19 mouse cellular contexts compared by ENCODE assay signal in genomic region chr8:95219623-95220022, GRCm38 (mm10). TPM values are rescaled to one million over a fixed set of nuclear protein-coding genes. Genes with fewer than 3 reads are reported as not detected.
A peak's percentile ranks its signal among the peaks of the same experiment; 100 is the strongest.
DNase-seq lines count a peak whose midpoint lies in the region; ATAC-seq and TF ChIP-seq lines count a peak whose summit lies in the region.
"Had no signal": no experiment of that assay in that cellular context is flagged by ENCODE, and none has a peak within 500 bp of the region (broad histone marks: within the 10 kb centered on the region; RNA-seq: fewer than 3 reads in every experiment).

No protein-coding gene starts in this region.

- CTCF ChIA-PET in Patski (lab: Charles Lee) = interaction anchor here (1.5 to 1.9 kb wide), 2 partner anchors 11 to 118 kb away, joined by 3 to 8 read pairs; no protein-coding TSS in a partner anchor

- H3K27ac ChIP-seq in gastrocnemius, adult 2 months = peak overlapping the region; percentile 50; the same call in 1 of the 2 replicates
- H3K27ac ChIP-seq in liver, embryonic 14.5 days = no peak overlapping the region
- no peak overlapping the region for H3K27ac ChIP-seq in liver, embryonic 12.5 days
- no peak overlapping the region for H3K27ac ChIP-seq in intestine, embryonic 16.5 days (ENCODE audit: low read length)
- H3K27ac ChIP-seq: embryonic facial prominence, embryonic 15.5 days; forebrain, embryonic 10.5 days; hindbrain, embryonic 14.5 days; neural tube, embryonic 13.5 days had no signal

- H3K4me3 ChIP-seq in gastrocnemius, adult 2 months = no peak overlapping the region
- no peak overlapping the region for H3K4me3 ChIP-seq in liver, embryonic 14.5 days (ENCODE audit: insufficient read depth in 1 of 2, low read depth in 2 of 2, low read length in 2 of 2)
- H3K4me3 ChIP-seq in liver, embryonic 12.5 days = no peak overlapping the region
- no peak overlapping the region for H3K4me3 ChIP-seq in intestine, embryonic 16.5 days (ENCODE audit: low read length)
- H3K4me3 ChIP-seq: embryonic facial prominence, embryonic 15.5 days; forebrain, embryonic 10.5 days; neural tube, embryonic 13.5 days had no signal

- intact Hi-C loops in gastrocnemius, adult 2 months (cut with DNase I) = no loop called here
- intact Hi-C loops in gastrocnemius, postnatal 36 days (cut with DNase I) = no loop called here

- no peak for ATAC-seq in liver, embryonic 14.5 days (ENCODE audit: insufficient read depth)
- ATAC-seq in liver, embryonic 12.5 days = no peak
- ATAC-seq in Patski = no peak
- ATAC-seq in intestine, embryonic 16.5 days = no peak

- no peaks in the 10 kb centered on the region for H3K4me1 ChIP-seq in liver, embryonic 14.5 days (replicated peaks; ENCODE audit: control insufficient read depth in 2 of 2, insufficient read depth in 2 of 2, low read length in 1 of 2)
- no peaks in the 10 kb centered on the region for H3K4me1 ChIP-seq in liver, embryonic 12.5 days
- H3K4me1 ChIP-seq in intestine, embryonic 16.5 days (ENCODE audit: control insufficient read depth, insufficient read depth, low read length) = peaks cover 6% of the 10 kb centered on the region
- H3K4me1 ChIP-seq: embryonic facial prominence, embryonic 15.5 days had no signal

- no peaks in the 10 kb centered on the region for H3K9me3 ChIP-seq in liver, embryonic 14.5 days (ENCODE audit: control insufficient read depth, low read length)
- H3K9me3 ChIP-seq in liver, embryonic 12.5 days (replicated peaks) = no peaks in the 10 kb centered on the region
- H3K9me3 ChIP-seq in intestine, embryonic 16.5 days (ENCODE audit: control insufficient read depth, low read length) = no peaks in the 10 kb centered on the region
- H3K9me3 ChIP-seq: embryonic facial prominence, embryonic 15.5 days; forebrain, embryonic 10.5 days; G1E; neural tube, embryonic 13.5 days had no signal

- POLR2A ChIA-PET in Patski (lab: Charles Lee) = no interaction called here

- H3K36me3 ChIP-seq in liver, embryonic 14.5 days (replicated peaks; ENCODE audit: control insufficient read depth, insufficient read depth, low read depth) = no peaks in the 10 kb centered on the region
- H3K36me3 ChIP-seq in liver, embryonic 12.5 days = no peaks in the 10 kb centered on the region
- H3K36me3 ChIP-seq in intestine, embryonic 16.5 days (ENCODE audit: control insufficient read depth, insufficient read depth, low read length) = no peaks in the 10 kb centered on the region
- H3K36me3 ChIP-seq: embryonic facial prominence, embryonic 15.5 days; forebrain, embryonic 10.5 days; G1E; neural tube, embryonic 13.5 days had no signal

- DNase-seq in gastrocnemius, adult 2 months = no peak
- DNase-seq in gastrocnemius, postnatal 36 days = no peak
- no peak for DNase-seq in liver, embryonic 14.5 days (ENCODE audit: low read depth in 3 of 3, low spot score in 3 of 3)
- peak; percentile 37 for DNase-seq in A20 (ENCODE audit: low read depth, low spot score)
- no peak for DNase-seq in Patski (ENCODE audit: low read depth, low spot score)
- no peak for DNase-seq in cerebellum, adult 8-10 months
- DNase-seq: adrenal gland, postnatal 36 days; cerebellum, adult 9-10 months; gastrocnemius, postnatal 10 days; heart, postnatal 10 days; kidney, adult 18-20 months; thymus, postnatal 36 days had no signal

- H3K4me2 ChIP-seq in liver, embryonic 14.5 days (ENCODE audit: low read depth) = no peak overlapping the region
- H3K4me2 ChIP-seq in liver, embryonic 12.5 days = no peak overlapping the region
- H3K4me2 ChIP-seq in intestine, embryonic 16.5 days (ENCODE audit: low read depth, low read length) = no peak overlapping the region
- H3K4me2 ChIP-seq: embryonic facial prominence, embryonic 15.5 days; hindbrain, embryonic 14.5 days; neural tube, embryonic 13.5 days had no signal

- 78% methylated on average over 8 of the region's 8 CpGs for WGBS in liver, embryonic 14.5 days (ENCODE audit: insufficient replicate concordance)
- 81% methylated on average over 8 of the region's 8 CpGs for WGBS in liver, embryonic 12.5 days (ENCODE audit: insufficient replicate concordance)
- 88% methylated on average over 8 of the region's 8 CpGs for WGBS in intestine, embryonic 16.5 days

- peak; percentile 32; the same call in 1 of the 2 replicates for TF ChIP-seq CTCF in gastrocnemius, adult 2 months (IDR thresholded peaks at IDR 0.05)
- peak; percentile 51 for TF ChIP-seq CTCF in liver, embryonic 14.5 days (IDR thresholded peaks at IDR 0.05; ENCODE audit: low read depth)
- TF ChIP-seq CTCF in Patski (IDR thresholded peaks at IDR 0.05) = peak; percentile 41

- in situ Hi-C loops in Patski (cut with MboI; ENCODE audit: low pct_unique_long_range_greater_than_20kb) = no loop called here

- no peak for TF ChIP-seq EP300 in liver, embryonic 14.5 days (IDR thresholded peaks at IDR 0.05; ENCODE audit: low read depth)

- no peak overlapping the region for H3K9ac ChIP-seq in liver, embryonic 14.5 days (replicated peaks)
- H3K9ac ChIP-seq in liver, embryonic 12.5 days = no peak overlapping the region
- H3K9ac ChIP-seq in intestine, embryonic 16.5 days (ENCODE audit: low read depth, low read length) = no peak overlapping the region
- H3K9ac ChIP-seq: embryonic facial prominence, embryonic 15.5 days; hindbrain, embryonic 14.5 days; neural tube, embryonic 13.5 days had no signal

- H3K27me3 ChIP-seq in liver, embryonic 14.5 days (ENCODE audit: control insufficient read depth, insufficient read depth, low read length) = no peaks in the 10 kb centered on the region
- H3K27me3 ChIP-seq in liver, embryonic 12.5 days (replicated peaks) = no peaks in the 10 kb centered on the region
- no peaks in the 10 kb centered on the region for H3K27me3 ChIP-seq in Patski
- H3K27me3 ChIP-seq in intestine, embryonic 16.5 days (replicated peaks; ENCODE audit: control insufficient read depth, insufficient read depth, low read length) = no peaks in the 10 kb centered on the region
- H3K27me3 ChIP-seq: embryonic facial prominence, embryonic 15.5 days; neural tube, embryonic 13.5 days had no signal

RNA-seq across cellular contexts. Expression of gene Kifc3, which starts 17.0 kb away (rescaled TPM):
- total RNA-seq in gastrocnemius, adult 2 months (2021) = 10 to 100 TPM in 1 of 2 experiments, 1 to 10 TPM in 1; 5.2 to 11.4 TPM
- total RNA-seq in gastrocnemius, postnatal 36 days (2021) = 10 to 100 TPM in 1 of 2 experiments, 1 to 10 TPM in 1; 6.9 to 10.9 TPM
- polyA plus RNA-seq in liver, embryonic 14.5 days (2012; rRNA removed) = 4.0 and 4.6 TPM in 2 replicates
- polyA plus RNA-seq in liver, embryonic 14.5 days (2014; fragmentation: Nextera tagmentation; extraction: Ambion mirVana) = 2.5 and 4.3 TPM in 2 replicates
- polyA plus RNA-seq in liver, embryonic 12.5 days (2016; fragmentation: Nextera tagmentation; extraction: Ambion mirVana) = 6.2 and 8.8 TPM in 2 replicates
- 158 TPM for polyA plus RNA-seq in Patski (2021)
- polyA plus RNA-seq in intestine, embryonic 16.5 days (2015; fragmentation: Nextera tagmentation; extraction: Ambion mirVana) = 23.4 and 30.9 TPM in 2 replicates
- polyA plus RNA-seq: G1E had no signal
